Mouse (Mus musculus): ENCODE measurements around the gene Poln.

Poln gene

DNA sequence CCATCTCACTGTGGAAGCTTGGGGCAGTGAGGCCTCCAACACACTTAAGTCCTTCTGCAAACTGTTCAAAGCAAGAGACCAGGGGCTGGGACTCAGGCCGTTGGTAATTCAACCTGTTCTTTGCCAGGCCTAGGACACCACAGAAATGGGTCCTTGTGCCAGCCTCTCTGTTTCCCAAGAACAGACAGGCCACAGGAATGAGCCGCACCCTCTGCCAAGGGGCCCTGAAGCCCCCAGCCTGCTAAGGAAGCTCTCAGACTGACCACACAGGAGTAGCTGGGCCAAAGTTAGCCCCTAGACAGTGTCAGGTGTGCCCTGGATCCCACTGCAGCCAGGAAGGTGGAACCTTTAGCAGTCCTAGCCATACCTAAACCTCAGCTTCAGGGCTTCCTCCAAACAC lies 17.1 kb upstream of the Poln start:
- peak in 1 of 2 experiments; percentile 24 for DNase-seq

DNA sequence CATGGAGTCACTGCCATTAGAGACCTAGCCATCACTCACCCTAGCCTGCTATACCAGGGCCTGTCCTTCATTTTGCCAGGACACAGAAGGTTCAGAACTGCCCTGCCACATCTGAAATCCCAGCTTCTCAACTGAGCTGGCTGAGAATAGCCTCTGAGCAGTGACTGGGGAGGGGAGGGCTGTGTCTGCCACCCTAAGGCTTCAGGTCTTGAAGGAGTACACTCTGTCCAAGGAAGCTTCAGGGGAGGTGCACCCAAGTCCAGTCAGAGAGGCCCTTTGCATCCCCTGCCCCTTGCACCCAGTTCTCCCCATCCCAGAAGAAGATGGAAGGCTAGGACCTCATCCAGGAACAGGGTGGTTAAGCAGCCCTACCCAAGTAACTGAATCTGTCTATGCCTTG lies 16.5 kb upstream of the Poln start:
- no peak for DNase-seq

DNA sequence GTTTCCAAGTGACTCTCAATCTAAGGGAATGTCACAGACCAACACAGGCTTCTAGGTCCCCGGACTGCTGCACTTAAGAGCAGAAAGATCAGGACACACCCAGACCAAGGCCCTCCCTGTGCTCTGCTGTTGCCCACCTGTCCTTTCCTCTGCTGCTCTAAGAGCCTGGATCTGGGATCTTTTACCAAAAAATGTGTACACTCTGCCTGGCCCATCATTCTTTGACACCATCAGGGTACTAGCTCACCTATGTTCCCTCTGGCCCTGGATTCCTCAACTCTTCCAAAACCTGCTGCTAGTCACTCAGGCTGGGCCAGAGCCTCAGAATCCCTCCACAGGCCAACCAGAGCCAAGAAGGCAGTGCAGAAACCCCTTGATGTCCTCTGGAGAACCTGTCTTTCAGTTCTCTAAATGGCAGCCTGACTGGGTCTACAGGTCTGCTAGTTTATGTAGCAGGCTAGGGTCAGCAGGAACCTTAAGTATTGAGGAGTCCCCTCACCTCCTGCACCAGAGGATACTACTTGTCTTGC lies 15.9 kb upstream of the Poln start:
- DNase-seq: peak in 1 of 2 experiments; percentile 3

DNA sequence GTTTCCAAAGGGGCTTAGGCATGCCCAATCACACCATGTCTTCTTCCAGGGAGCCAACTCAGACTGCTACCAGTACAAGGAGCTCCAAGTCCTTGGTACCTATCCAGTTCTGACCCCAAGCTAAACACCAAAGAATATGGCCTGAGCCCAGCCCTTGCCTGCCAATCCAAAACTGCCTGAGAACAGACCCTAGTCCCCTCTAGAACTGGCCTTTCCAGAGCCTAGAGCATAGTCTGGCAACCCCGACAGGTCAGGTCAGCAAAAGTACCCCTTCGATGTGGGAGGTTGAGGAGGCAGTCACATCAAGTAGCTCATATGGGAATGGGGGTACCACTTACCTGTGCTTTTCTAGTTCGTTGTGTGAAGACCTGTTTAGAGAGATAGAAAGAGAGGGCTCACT lies 14.7 kb upstream of the Poln start:
- DNase-seq: peak in 1 of 2 experiments; percentile 2

DNA sequence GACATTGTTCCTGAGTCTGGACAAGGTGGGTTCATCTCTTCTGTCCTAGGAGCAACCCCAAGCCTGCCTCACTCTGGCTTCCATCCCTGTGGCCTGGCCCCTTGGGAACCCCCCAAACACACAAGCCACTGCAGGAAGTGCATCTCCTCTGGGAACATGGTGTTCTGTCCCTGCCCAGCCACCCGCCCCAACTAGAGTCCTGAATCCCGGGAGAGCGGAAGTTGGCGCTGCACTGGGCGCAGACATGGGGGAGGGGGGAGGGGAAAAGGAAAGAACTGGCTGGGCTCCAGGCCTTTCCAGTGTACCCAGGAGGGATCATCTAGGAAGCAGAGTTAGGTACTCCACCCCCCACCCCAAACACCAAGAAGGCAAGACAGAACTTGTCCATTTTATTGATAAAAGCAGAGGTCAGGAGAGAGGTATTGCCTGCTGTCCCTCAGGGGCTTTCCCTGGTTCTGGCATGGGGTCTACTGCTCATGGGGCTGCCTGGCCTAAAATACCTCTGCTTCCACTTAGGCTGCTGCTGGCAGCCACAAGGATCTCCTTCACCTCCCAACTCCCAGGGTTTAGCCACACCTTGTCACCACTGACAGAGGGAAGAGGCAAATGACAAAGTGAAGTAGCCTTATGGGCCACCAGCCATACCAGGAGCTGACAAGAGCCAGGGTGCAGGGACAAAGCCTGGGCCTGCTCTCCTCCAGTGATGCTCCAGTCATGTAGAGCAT lies 14.1 kb upstream of the Poln start:
- DNase-seq: no peak

DNA sequence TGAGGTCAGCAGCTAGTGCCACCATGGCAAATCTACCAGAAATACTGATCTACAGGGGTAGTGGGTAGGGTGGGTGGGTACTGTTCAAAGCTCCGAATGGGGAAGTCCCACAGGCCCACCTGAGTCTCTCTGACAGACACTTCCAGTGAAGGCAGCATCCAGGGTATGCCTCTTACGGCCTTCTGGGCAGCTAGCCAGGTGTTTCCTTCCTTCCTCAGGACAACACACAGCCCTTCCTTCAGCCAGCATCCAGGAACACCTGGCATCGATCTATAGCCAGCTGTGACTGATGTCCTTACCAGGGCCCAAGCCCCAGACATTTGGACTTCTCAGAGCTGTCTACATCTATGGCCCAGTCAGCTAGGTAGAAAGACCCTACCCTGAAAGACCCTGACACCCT lies 13.2 kb upstream of the Poln start:
- DNase-seq: no peak

DNA sequence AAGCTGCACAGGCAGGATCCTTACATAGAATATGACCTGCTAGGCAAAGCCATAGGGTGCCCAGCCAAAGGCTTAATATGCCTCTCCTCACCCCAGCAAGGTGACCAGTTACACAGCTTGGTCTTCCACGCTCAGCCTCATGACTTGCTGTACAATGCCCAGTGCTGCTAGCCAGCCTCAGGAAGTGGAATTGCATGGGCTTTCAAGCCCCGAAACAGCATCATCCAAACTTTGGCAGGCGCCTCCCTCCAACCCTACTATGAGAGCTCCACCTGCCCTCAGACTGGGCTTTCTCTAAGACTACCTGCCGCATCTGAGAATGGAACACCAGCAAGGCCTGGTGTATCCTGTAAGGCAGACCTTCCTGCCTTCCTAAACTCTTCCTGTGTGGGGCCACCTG lies 8.6 kb upstream of the Poln start:
- DNase-seq: no peak

DNA sequence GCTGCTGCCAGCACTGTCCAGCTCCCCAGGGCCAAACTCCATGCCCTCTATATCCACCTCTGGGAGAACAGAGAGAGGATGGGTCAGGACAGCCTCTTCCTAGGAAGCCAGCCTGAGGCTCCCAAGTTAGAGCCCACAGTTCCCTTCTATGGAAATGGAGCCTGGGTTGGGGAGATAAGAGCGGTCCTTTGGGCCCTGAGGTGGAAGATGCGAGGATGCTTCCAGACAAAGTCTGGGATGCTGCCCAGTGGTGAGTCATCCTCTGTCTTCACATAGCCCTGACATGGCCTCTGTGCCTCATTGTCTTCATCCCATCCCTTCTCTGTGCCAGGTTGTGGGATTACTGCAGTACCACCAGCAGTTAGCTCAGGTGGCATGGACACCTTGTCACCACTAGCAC lies 7.8 kb upstream of the Poln start:
- DNase-seq: no peak

DNA sequence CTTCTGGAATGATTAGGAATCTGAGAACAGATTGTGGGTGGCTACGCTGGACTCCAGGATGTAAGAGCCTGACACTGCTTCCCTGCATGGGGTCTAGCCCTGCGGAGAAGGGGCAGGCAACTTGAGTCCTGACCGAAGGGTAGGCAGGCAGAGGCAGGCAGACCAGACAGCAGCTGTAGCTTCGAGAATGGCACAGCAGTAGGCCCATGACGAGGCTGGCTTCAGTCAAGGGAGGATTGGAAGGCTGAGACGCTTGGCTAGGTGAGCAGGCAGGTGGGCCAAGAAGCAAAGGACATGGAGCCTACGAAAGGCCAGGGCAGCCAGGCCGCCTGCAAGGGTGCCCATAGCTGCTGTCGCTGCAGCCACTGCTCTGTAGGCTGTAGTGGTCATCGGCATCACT lies 7.4 kb upstream of the Poln start:
- DNase-seq: no peak

DNA sequence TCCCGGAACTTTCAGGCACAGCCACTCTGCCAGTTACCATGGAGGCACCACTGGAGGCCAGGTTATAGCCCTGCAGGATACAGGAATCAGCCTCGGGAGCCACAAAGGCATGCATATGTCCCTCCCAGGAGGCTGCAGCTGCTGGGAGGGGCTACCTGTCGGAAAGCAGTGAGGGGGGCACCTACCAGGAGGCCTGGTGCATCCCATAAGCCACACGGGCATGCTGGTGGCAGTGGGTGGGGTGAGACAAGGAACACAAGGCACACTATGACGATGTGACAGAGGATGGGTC lies 6.1 kb upstream of the Poln start:
- DNase-seq: no peak

DNA sequence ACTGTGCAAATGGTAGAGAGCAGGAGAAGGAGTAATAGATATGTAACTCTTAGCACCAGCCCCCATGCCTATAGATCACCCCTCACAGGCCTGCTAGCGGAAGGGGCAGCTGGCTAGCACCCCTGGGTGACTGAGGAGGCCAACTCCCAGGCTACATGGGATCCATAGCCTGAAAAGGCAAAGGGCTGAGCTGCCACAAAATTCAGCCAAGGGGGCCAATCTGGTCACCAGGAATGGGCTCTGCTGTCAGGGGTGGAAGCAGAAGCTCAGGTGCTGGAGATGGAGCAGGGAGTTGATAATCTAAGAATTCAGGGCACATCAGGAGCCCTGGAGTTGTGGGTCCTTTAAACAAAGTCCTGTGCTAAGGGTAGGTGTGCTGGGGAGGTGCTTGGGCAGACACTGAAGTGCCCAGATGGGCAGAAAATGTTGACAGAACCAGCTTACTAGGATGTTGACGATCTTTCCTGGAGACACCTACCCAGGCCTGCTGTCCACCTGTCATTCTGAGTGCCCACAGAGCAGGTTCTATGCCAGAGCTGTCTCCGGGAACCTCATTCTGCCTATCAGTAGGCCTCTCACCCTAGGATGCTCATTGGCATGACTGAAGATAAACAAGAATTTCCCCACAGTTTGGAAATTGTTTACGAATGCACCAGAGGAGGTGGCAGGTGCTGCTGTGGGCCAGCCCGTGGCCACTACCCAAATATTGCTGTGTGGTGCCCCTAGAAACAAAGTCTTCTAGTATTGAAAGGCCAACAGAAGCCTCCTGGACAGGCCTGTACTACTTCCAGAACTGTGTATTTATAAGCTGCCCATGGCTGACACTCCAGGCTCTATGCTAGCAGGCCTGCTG lies 5.5 kb upstream of the Poln start:
- no peak for DNase-seq

DNA sequence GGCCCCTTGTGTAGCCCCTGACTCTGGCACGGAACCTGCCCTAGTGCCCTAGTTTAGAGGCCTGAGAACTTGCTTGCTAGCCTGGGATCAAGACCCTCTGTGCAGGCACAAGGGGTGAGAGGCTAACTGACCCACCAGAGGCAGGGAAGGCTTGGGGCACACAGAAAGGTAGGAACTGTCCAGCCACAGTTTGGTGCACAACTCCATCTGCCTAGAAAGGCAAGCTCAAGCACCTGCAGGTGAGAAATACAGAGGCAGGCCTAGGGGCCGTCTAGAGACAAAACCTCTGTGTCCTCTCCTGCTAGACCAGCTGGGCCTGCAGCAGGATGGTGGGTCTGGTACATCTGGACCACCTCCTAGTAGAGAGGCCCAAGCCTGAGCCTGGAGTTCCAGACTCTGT lies 4.8 kb upstream of the Poln start:
- DNase-seq: no peak

DNA sequence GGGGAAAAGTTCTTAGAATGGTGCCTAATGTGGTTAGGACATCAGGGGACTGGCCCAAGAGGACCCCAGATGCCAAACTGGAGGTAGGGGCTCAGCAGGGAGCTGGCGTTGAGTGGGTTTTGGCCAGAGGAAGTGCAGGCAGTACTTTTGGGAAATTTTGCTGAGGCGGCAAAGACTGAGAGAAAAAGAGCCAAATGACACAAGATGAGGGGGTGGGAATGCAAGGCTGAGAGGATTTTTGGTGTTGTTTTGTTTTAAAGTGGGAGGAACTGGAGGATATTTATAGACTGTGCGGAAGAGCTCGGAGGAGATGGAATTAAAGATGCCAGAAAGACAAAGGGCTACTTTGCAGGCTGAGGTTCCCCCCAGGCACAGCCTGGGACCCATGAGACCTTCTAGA lies 1.5 kb upstream of the Poln start:
- no peak for DNase-seq

DNA sequence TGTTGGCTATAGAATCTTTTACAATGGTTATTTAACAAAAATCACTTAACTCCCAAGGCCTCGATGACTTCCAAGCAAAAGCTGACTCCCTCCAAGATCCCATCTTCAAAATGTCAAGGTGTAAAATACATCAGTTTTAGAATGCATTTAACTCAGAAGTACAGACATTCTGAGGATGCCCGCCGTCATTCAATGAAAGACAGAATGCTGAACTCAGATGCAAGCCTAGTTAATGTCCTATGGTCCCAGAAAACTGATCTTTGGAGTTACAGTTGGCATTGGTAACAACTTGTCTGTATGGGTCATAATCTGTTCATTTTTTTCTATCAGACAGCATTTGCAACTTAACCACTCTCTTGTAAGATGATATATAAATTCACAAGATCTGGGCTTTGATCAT lies 706 bp upstream of the Poln start:
- DNase-seq: no peak

DNA sequence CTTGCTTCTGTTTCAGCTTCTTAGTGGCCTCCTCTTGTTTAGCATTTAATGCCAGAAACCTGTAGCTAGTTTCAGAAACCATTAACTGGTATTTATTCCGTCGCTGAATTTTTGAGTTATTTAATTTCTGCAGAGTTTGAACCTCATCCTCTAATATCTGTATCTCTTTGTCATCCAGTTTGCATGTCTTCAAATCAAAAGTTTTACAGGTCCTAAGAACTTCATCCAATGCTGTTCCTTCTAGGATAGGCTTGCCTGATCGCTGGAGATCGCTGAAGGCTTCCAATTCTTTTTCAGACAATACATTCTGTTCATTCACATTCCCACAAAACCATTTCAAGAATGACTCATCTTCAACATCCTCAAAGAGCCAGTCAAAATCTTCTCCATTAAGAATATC lies 1.4 kb downstream of the Poln start:
- no peak for DNase-seq

DNA sequence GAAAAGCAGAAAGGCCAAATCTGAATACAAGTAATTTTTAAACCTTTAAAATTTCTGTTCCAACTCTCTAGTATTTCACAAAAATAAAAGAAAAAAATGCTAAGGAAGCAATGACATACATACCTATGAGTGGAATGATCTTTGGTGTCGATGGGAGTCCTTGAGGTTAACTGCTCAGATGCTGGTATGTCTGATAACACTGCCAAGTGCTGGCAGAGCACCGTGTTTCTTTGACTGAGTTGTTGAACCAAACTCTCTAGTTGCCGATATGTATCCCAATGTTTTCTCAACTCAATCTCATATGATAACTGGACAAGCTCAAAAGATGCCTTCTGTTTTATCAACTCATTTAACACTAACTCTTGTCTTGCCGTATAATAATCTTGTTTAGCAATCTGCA lies 3.5 kb downstream of the Poln start:
- DNase-seq: no peak

DNA sequence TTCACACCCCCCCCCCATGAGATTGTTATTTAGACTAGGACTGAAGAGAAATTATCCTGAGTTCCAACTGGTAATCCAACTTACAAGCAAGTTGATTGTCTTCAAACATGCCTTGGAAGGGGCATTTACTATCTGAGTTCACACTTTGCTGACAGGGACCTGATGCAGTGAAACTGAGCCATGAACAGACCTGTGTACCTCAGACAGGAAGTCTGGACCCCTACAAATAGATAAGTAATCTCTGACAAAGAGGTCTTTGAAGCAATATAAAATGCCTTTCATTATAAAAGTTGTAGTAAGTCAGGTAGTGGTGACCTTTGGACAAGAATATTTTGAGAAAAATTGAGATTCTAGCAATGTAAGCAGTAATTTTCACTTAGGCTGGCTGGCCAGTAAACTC lies 20.8 kb downstream of the Poln start:
- DNase-seq: no peak

DNA sequence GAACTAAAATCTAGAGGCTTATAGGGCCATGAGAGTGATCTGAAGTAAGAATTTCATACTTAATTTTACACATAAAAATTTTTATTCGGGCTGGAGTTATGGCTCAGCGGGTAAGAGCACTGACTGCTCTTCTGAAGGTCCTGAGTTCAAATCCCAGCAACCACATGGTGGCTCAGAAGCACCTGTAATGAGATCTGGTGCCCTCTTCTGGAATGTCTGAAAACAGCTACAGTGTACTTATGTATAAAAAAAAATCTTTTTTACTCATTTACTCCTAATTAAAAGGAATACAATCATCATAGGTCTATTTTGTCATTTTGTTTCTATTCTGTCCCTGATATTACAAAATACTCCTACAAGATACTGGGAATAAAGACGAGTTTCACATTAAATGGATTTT lies 21.7 kb downstream of the Poln start:
- no peak for DNase-seq

DNA sequence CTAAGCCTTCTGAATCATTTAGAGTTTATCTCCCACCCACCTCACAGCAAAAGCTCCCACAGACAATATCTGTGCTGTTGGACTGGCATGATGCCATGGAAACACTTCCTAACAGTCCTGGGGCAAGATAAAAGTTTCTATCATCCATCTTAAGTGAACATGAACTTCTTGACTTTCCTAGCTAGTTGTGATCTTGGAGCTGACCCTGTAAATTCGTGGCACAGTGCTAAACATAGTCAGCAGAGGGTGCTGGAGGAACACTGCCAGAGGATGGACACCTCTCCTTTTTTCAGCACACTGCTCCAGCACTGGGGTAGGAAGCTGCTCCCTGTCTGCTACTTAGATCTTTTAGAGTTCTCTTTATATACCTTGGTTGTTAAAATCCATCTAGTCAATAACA lies 29.5 kb downstream of the Poln start:
- peak; percentile 9 to 42 for DNase-seq

DNA sequence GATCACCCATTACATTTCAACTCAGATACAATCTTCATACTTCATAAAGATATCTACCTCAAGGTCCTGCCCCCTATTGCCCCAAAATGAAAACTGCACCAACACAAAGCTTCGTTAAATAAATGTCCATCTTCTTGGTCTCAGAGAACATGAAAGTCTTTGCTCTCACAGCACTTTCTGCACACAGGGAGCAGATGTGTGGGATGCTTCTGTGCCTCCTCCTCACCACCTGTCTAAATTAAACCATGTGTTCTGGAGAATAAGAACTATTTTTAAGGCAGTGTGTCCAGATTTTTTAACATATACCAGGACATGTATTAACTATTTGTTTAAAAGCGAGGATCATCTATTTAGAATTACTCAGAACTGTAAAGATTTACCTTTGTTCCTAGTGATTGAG lies 36.5 kb downstream of the Poln start:
- DNase-seq: no peak

DNA sequence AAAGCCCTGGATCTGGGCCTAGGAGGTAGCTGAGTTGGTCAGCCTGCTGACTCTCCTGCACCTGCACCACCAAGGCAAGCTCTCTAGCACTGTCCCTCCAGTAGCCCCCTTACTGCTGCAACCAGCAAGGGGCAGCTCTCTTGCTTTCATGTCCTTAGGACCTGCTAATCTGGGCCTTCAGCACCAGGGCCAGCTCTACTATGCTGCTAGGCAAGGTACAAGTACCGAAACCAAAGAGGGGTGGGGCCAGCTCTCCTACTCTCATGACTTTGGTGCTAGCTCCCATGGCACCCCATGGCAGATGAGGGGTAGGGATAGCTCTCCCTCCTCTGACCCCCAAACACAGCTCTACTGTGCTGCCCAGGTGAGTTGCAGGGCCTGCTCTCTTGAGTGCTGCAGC lies 45.1 kb downstream of the Poln start:
- no peak for DNase-seq

DNA sequence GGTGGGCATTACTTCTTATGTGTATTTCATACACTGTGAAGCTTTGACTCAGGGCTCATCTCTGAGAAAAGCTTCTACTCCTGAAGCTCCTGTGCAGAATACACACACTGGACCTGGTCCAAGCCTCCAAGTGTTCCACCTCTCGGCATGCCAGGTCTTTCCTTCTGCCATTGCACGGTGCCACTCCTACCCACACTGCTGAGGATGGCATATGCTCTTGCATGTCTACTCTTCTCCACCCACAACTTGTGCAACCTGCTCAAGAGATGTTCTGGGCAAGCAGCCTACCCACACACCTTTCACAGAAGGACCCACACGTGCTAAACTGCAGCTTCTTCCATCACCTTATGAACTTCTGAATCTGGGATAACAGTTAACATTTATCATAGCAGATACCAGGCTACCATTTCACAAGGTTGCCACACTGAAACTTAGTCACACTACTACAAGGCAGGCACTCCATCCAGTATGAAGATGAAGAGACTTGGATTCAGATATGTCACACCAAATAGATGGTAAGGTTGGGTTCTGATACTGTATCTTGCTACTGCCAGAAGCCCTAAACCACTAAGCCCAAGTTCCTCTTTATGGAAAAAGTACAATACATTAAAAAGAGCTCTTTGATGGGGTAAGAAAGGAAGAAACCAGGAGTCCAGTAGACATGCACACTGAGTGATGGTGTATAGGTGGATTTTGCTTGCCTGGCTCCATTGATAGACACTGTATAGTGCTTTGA lies 50.0 kb downstream of the Poln start:
- DNase-seq: no peak

DNA sequence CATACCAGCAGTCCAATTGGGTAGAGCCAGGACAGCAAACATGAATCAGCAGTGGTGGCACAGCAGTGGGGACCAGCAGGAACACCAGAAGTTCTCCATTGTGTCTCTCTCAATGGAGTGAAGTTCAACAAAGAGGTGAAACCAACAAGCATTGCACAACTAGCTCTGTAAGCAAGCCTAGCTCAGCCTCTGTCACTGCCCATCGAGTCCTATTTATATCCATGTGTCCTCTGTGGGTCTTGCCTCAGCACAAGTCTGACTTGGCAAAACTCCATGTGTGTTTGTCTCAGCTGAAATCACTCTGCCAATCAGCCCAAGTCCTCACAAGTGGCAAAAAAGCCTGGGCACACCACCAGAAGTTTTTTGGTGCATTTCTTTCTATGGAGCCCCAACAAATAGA lies 63.6 kb downstream of the Poln start:
- DNase-seq: no peak

DNA sequence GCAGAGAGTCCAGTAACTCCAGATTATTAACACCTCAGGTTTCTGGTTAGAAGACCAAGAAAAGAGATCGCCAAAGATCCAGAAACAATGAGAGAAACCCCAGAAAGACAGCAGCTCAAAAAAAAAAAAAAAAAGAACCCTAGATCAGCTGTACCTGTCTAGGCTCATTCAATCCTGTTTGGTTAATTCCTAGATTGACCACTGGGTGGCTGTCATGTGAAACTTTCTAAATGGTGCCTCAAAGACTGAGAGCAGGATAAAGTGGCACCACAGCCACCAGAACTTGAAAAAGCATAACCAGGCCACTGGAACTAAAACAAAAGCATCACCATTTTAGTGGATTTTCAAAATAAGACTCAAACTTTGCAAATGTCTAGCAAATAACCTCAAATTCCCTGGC lies 71.9 kb downstream of the Poln start:
- peak in 1 of 2 experiments; percentile 7 for DNase-seq
